Mouse (Mus musculus) C2C12 (cell line): ENCODE data around the gene Astl. TPM values are rescaled to one million over a fixed set of nuclear protein-coding genes. Genes with fewer than 3 reads are reported as not detected.

Source experiments
- H3K27me3 ChIP-seq: one replicate; pipeline ENCODE4 v1.6.1; 2011; ENCODE audit not compliant: control insufficient read depth, insufficient read depth, insufficient read length
- H3K36me3 ChIP-seq: one replicate; pipeline ENCODE4 v1.6.1; 2011; ENCODE audit not compliant: control insufficient read depth, insufficient read depth
- H3K4me3 ChIP-seq: one replicate; pipeline ENCODE4 v1.5.1; 2011; ENCODE audit warnings: mild to moderate bottlenecking, control low read depth; ENCODE audit not compliant: poor library complexity, insufficient read depth, severe bottlenecking
- H3K79me2 ChIP-seq: one replicate; pipeline ENCODE4 v1.6.1; 2011; ENCODE audit not compliant: control insufficient read depth, insufficient read depth
- H3K79me3 ChIP-seq: one replicate; pipeline ENCODE4 v1.6.1; 2011; ENCODE audit warnings: low read depth, control low read depth
- H3ac ChIP-seq: one replicate; pipeline ENCODE3; 2011; ENCODE audit warnings: low read depth; ENCODE audit not compliant: control insufficient read depth, insufficient read length
- CEBPB ChIP-seq: IDR thresholded peaks from one replicate; pipeline ENCODE4 v1.6.1; 2011; ENCODE audit warnings: low read depth, mild to moderate bottlenecking, control low read depth, moderate library complexity
- CTCF ChIP-seq: IDR thresholded peaks from one replicate; pipeline ENCODE4 v1.5.1; 2011; ENCODE audit not compliant: control insufficient read depth, insufficient read depth, insufficient read length
- FOSL1 ChIP-seq: IDR thresholded peaks from one replicate; pipeline ENCODE4 v1.8.0; 2011; ENCODE audit warnings: mild to moderate bottlenecking, low read length; ENCODE audit not compliant: poor library complexity, insufficient read depth, severe bottlenecking
- MAX ChIP-seq: IDR thresholded peaks from one replicate; pipeline ENCODE4 v1.6.1; 2011; ENCODE audit warnings: mild to moderate bottlenecking, control low read depth
- MYOD1 ChIP-seq: IDR thresholded peaks from one replicate; pipeline ENCODE4 v1.6.1; 2011; ENCODE audit warnings: low read depth; ENCODE audit not compliant: control insufficient read depth, insufficient read length
- MYOG ChIP-seq: IDR thresholded peaks from one replicate; pipeline ENCODE4 v1.6.1; 2011; ENCODE audit not compliant: control insufficient read depth, insufficient read length; ENCODE audit errors: extremely low read depth
- USF1 ChIP-seq: IDR thresholded peaks from one replicate; pipeline ENCODE4 v1.6.1; 2011; ENCODE audit warnings: low read depth, mild to moderate bottlenecking, control low read depth, moderate library complexity
- polyA plus RNA-seq: library from polyadenylated mRNA; unstranded; fragments of >200 nt; fragmentation: generic; extraction: Trizol; gene quantifications from one replicate; pipeline ENCODE4 v1.2.1, GENCODE M21; 2012; ENCODE audit warnings: missing spikeins

Astl gene
- polyA plus RNA-seq, 1 experiment: not detected

DNA sequence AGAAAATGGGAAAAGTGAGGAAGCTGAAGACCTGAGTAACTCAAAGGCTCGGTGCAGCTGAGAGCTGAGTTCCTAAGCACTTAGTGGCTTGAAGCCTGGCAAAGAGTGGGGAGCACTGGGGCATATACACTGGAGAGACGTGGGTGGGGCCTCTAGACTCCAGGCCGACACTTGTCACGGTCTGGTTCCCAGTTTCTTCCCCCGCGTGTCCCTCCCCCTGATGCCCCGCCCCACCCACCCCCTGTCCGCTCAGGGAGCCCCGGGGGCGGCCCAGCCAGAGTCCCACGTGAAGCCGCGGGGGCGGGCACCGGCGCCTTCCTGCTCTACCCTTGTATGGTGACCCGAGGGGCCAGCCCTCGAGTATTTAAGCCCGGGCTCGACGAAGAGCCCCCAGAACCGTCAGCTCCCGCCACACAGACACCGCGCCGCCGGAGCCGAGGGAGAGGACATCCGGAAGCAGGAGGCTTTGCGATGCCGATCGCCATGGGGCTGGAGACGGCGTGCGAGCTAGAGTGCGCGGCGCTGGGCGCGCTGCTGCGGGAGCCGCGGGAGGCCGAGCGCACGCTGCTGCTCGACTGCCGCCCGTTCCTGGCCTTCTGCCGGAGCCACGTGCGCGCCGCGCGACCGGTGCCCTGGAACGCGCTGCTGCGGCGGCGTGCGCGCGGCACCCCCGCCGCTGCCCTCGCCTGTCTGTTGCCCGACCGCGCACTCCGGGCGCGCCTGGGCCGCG, 2.5 kb upstream of the Astl start, which contains the start of gene Dusp2:
Dusp2 (plus strand) TSS at position 393 of the 730 bp plus-strand sequence.
- Histone ChIP-seq H3K27me3 (no peaks in the 10 kb centered on the region), H3K79me3 (peaks cover 10% of the 10 kb centered on the region), H3K4me3 (peak within 1 kb of the TSS; percentile 72), H3K79me2 (peaks cover 23% of the 10 kb centered on the region), H3ac (peak within 1 kb of the TSS; percentile 87), H3K36me3 (peaks cover 16% of the 10 kb centered on the region)
- TF ChIP-seq MAX: peak; percentile 57
- no peak for TF ChIP-seq CEBPB
- TF ChIP-seq MYOD1: no peak
- TF ChIP-seq USF1: peak; percentile 24
- no peak for TF ChIP-seq FOSL1

- peaks cover 10% of the 10 kb centered on the region for H3K79me3 ChIP-seq
- peaks cover 16% of the 10 kb centered on the region for H3K36me3 ChIP-seq
- H3K79me2 ChIP-seq: peaks cover 23% of the 10 kb centered on the region
- peak overlapping the region; percentile 87 for H3ac ChIP-seq
- H3K27me3 ChIP-seq: no peaks in the 10 kb centered on the region
- TF ChIP-seq MYOD1 (no peak), CTCF (no peak), MYOG (no peak), FOSL1 (no peak), CEBPB (no peak), MAX (no peak), USF1 (no peak)
- peak overlapping the region; percentile 72 for H3K4me3 ChIP-seq
Measured at GRCm38 (mm10) chr2:127336497-127336832, 2.0 kb upstream of the Astl start.

- H3K27me3 ChIP-seq: no peaks in the 10 kb centered on the region
- peak overlapping the region; percentile 87 for H3ac ChIP-seq
- peaks cover 16% of the 10 kb centered on the region for H3K36me3 ChIP-seq
- peak overlapping the region; percentile 72 for H3K4me3 ChIP-seq
- TF ChIP-seq FOSL1 (no peak), MYOG (no peak)
- H3K79me2 ChIP-seq: peaks cover 23% of the 10 kb centered on the region
- peaks cover 10% of the 10 kb centered on the region for H3K79me3 ChIP-seq
Measured at GRCm38 (mm10) chr2:127336885-127337284, 1.6 kb upstream of the Astl start.

DNA sequence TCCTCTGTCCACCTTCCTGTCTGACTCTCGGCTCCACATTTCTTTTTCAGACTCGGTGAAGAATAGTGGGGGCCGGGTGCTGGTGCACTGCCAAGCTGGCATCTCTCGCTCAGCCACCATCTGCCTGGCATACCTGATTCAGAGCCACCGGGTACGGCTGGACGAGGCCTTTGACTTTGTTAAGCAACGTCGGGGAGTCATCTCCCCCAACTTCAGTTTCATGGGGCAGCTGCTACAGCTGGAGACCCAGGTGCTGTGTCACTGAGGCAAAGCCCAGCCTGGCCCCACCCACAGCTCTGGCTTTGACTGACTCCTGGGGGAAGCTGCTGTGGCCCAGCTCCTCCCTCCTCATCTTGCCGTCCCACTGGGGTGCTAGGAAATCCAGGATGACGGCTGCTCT, 908 bp upstream of the Astl start:
- TF ChIP-seq FOSL1 (no peak), USF1 (no peak), MYOD1 (no peak), CEBPB (no peak), MAX (no peak), MYOG (no peak), CTCF (no peak)
- H3K36me3 ChIP-seq: peaks cover 16% of the 10 kb centered on the region
- H3K27me3 ChIP-seq: no peaks in the 10 kb centered on the region
- peak overlapping the region; percentile 51 for H3ac ChIP-seq
- peaks cover 23% of the 10 kb centered on the region for H3K79me2 ChIP-seq
- peak overlapping the region; percentile 72 for H3K4me3 ChIP-seq
- H3K79me3 ChIP-seq: peaks cover 10% of the 10 kb centered on the region

- TF ChIP-seq CTCF (no peak), FOSL1 (no peak), CEBPB (no peak), MAX (no peak), MYOD1 (no peak), MYOG (no peak), USF1 (no peak)
- Histone ChIP-seq H3K79me2 (peaks cover 23% of the 10 kb centered on the region), H3K79me3 (peaks cover 10% of the 10 kb centered on the region), H3K4me3 (peak overlapping the region; percentile 72), H3ac (peak overlapping the region; percentile 26), H3K27me3 (no peaks in the 10 kb centered on the region), H3K36me3 (peaks cover 16% of the 10 kb centered on the region)
Measured at GRCm38 (mm10) chr2:127338012-127338411, 427 bp upstream of the Astl start.

DNA sequence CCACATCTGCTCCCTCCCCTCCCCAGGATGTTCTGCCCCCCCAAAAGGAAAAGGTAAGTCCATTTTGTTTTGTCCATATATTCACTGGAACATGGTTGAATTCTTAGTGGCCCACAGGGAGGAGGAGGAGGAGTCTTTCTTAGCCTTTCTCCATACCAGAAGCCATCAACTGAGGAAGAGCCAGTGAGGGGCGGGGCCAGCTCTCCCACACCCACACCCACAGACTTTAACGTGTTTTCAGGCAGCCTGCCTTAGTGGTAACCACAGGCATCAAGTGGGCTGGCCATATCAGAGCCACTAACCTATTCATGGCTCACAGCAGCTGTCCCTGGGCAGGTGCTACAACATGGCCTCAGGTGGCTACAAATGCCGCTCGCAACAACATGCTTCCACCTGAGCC, 394 bp downstream of the Astl start:
- H3K79me3 ChIP-seq: peaks cover 10% of the 10 kb centered on the region
- no peak overlapping the region for H3ac ChIP-seq
- TF ChIP-seq CTCF (no peak), MYOD1 (no peak), MYOG (no peak), FOSL1 (no peak)
- peaks cover 16% of the 10 kb centered on the region for H3K36me3 ChIP-seq
- H3K4me3 ChIP-seq: no peak overlapping the region
- peaks cover 23% of the 10 kb centered on the region for H3K79me2 ChIP-seq
- H3K27me3 ChIP-seq: peaks cover 7% of the 10 kb centered on the region
